Mouse (Mus musculus): ENCODE results near the gene Thsd4.

DNA sequence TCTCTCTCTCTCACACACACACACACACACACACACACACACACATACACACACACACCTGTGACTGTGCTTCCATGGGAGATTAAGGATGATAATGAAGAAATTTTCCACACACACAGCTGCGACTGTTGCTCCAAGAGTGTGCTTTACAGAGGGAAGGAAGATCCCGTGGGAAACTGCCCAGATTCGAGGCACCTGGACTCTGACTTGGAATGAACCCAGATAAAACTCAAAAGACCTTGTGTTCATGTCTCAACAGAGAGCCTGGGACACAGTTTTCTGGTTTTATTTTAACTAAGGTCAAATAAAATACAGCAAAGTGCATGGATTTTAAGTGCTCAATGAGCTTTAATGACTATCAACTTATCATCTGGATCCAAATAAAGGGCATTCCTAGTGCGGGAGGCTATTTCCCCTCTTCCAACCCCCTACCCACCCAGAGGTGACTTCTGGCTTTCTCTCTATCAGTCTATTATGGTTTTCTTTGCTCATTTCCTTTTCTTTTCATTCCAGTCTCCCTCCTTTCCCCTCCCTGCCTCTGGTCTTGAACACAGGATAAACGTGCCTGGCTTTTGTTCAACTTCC is 579.3 kb downstream of the Thsd4 start:
- TF ChIP-seq MAFK (IDR thresholded peaks at IDR 0.05; ENCODE audit: insufficient read depth, low read depth, low read length): no peak
- TF ChIP-seq ZNF384 (IDR thresholded peaks at IDR 0.05; ENCODE audit: low read depth, low read length): no peak
- no peak for TF ChIP-seq CHD2 (IDR thresholded peaks at IDR 0.05; ENCODE audit: low read depth, low read length)
